Mouse (Mus musculus) heart, embryonic 12.5 days (tissue): Measurements from ENCODE around the gene Uvrag. TPM values are rescaled to one million over a fixed set of nuclear protein-coding genes. Genes with fewer than 3 reads are reported as not detected.

Experiments used
- ATAC-seq: fragments of 200-750 bp; cut with Nextera tagmentation; 2 replicates; pipeline ENCODE4 v1.8.0; 2017; ENCODE audit warnings: moderate TSS enrichment, moderate library complexity; ENCODE audit not compliant: insufficient number of reproducible peaks, low FRiP score
- H3K27ac ChIP-seq: fragments of 300-500 bp; sonication (generic); 2 replicates; pipeline ENCODE4 v1.5.1; 2016; ENCODE audit warnings: mild to moderate bottlenecking, moderate library complexity; ENCODE audit not compliant: poor library complexity, severe bottlenecking
- H3K27me3 ChIP-seq: fragments of 300-500 bp; sonication (generic); replicated peaks from 2 replicates; pipeline ENCODE4 v1.6.1; 2016; ENCODE audit warnings: mild to moderate bottlenecking, moderate library complexity
- H3K36me3 ChIP-seq: fragments of 300-500 bp; sonication (generic); 2 replicates; pipeline ENCODE4 v1.6.1; 2016; ENCODE audit warnings: mild to moderate bottlenecking, moderate library complexity
- H3K4me1 ChIP-seq: fragments of 300-500 bp; sonication (generic); replicated peaks from 2 replicates; pipeline ENCODE4 v1.6.1; 2016; ENCODE audit warnings: mild to moderate bottlenecking
- H3K4me2 ChIP-seq: fragments of 300-500 bp; sonication (generic); 2 replicates; pipeline ENCODE4 v1.6.1; 2016; ENCODE audit warnings: mild to moderate bottlenecking, moderate library complexity
- H3K4me3 ChIP-seq: fragments of 300-500 bp; sonication (generic); 2 replicates; pipeline ENCODE4 v1.5.1; 2016; ENCODE audit warnings: mild to moderate bottlenecking
- H3K9ac ChIP-seq: fragments of 300-500 bp; sonication (generic); 2 replicates; pipeline ENCODE4 v1.6.1; 2016; ENCODE audit warnings: mild to moderate bottlenecking, moderate library complexity
- H3K9me3 ChIP-seq: fragments of 300-500 bp; sonication (generic); replicated peaks from 2 replicates; pipeline ENCODE4 v1.6.1; 2016; ENCODE audit warnings: mild to moderate bottlenecking, moderate library complexity
- WGBS: fragments of 180-500 bp; shearing (Covaris S2); methylation state at CpG from one replicate; pipeline ENCODE4 v1.1.7; 2016; 5-methylcytosine and 5-hydroxymethylcytosine counted together
- polyA plus RNA-seq: library from polyadenylated mRNA; unstranded; fragments of >200 nt; fragmentation: Nextera tagmentation; extraction: Ambion mirVana; gene quantifications from 2 replicates; pipeline ENCODE4 v1.2.1, GENCODE M21; 2016

The Uvrag gene
- polyA plus RNA-seq, 1 experiment from 2014 or later, result 19.6 TPM

DNA sequence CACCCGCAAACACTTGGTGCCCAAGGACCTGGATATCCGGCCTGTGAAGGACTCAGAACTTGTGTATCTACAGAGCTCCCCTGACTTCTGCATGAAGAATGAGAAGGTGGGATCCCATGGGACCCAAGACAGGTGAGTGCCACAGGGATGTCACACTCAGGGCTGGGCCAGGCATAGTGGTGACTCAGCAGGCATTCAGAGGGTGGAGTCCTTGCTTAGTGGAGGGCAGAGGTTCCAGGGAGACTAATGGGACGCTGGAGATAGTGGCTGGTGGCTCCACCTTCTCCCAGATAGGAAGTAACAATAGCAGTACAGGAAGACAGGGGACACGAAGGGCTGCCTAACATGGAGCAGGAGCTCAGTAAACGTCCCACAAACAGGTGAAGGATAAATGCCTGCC, 290.6 kb downstream of the Uvrag start:
- 71% methylated on average over 5 of the region's 5 CpGs for WGBS
- Histone ChIP-seq H3K4me3 (no peak overlapping the region), H3K36me3 (peaks cover 42% of the 10 kb centered on the region), H3K9ac (no peak overlapping the region), H3K4me1 (peaks cover 62% of the 10 kb centered on the region), H3K9me3 (no peaks in the 10 kb centered on the region), H3K4me2 (no peak overlapping the region), H3K27me3 (no peaks in the 10 kb centered on the region), H3K27ac (peak overlapping the region; percentile 89)
- ATAC-seq, result no peak

DNA sequence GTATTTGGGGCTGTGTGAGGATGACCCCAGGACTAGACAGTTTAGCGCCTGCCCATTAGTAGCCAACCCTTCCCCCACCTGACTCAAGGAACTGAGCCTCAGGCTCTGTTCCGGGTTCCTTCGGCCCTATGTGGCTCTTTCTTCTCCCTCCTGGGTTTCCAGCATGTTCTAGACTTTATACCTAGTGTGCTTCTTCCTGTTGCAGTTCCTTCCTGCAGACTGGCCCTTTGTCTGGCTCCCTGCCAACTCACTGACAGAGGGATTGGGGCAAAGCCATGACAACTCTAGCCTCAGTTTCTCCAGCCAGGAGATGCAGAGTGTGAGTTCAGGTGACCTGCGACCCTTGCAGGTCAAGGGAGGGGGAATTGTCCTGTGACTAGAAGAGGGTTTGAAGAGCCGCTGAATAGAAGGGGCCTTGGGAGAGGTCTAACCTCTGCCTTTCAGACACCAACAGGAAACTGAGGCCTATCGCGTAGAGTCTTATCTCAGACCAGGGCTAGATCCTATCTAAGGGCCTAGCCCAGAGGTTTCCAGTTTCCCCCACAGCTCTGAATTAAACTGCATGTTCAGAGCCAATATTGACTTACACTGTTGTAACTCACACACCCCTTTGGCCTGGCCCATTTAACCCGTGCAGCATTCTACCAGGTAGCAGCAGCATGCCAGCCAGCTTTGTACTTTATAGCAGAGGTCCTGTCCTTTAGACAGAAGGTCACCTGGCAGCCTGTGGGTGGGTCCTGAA, 291.9 kb downstream of the Uvrag start:
- 73% methylated on average over 8 of the region's 8 CpGs for whole genome bisulfite sequencing
- Histone ChIP-seq H3K9me3 (no peaks in the 10 kb centered on the region), H3K27me3 (no peaks in the 10 kb centered on the region), H3K4me3 (no peak overlapping the region), H3K27ac (no peak overlapping the region), H3K9ac (no peak overlapping the region), H3K4me1 (peaks cover 56% of the 10 kb centered on the region), H3K36me3 (peaks cover 41% of the 10 kb centered on the region), H3K4me2 (no peak overlapping the region)
- ATAC-seq, result no peak

DNA sequence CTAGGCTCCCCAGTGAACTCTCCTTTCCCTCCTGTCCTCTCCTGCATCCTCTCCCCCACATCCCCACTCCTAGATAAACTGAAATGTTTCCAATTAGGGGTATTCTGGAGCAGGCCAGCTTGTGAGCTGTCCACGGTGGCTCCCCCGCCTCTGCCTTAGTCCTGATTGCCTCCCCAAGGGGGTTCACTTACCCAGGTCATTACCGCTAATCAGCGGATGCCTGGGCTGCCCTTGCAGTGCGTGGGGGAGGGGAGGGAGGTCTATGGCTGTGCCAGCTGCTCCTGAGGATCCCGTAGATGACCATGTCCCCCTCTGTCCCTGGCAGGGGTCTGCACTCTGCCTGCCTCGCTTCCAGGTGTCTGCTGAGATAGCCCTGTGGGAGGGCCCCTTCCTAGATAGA, 297.3 kb downstream of the Uvrag start:
- Histone ChIP-seq H3K4me3 (no peak overlapping the region), H3K4me2 (no peak overlapping the region), H3K27me3 (no peaks in the 10 kb centered on the region), H3K4me1 (peaks cover 61% of the 10 kb centered on the region), H3K9ac (no peak overlapping the region), H3K27ac (no peak overlapping the region), H3K9me3 (no peaks in the 10 kb centered on the region), H3K36me3 (peaks cover 11% of the 10 kb centered on the region)
- ATAC-seq, result no peak; the same call in 1 of the 2 replicates
- WGBS, result 21% methylated on average over 7 of the region's 7 CpGs

DNA sequence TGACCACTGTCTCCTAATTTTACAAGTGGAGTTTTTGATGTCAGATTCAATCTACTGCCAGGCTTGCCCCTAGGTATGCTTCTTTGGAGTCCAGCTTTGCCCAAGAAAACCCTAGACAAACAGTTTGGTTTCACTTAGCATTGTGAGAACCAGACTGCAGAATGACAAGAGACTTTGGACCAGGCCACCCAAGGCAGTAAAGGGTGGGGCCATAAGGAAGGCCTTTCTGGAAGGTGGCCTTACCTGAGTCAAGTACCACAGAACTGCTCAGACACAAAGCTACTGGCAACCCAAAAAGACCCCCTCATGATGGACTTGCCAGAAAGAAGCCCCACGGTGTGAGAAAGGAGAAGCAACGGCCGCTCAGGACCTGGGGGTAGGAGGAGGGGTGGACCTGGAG, 297.9 kb downstream of the Uvrag start:
- Histone ChIP-seq H3K36me3 (peaks cover 11% of the 10 kb centered on the region), H3K27ac (no peak overlapping the region; the same call in 1 of the 2 replicates), H3K4me3 (no peak overlapping the region), H3K9me3 (no peaks in the 10 kb centered on the region), H3K27me3 (no peaks in the 10 kb centered on the region), H3K4me2 (no peak overlapping the region), H3K4me1 (peaks cover 62% of the 10 kb centered on the region), H3K9ac (no peak overlapping the region)
- ATAC-seq, result no peak
- WGBS, result 76% methylated on average over 3 of the region's 3 CpGs

DNA sequence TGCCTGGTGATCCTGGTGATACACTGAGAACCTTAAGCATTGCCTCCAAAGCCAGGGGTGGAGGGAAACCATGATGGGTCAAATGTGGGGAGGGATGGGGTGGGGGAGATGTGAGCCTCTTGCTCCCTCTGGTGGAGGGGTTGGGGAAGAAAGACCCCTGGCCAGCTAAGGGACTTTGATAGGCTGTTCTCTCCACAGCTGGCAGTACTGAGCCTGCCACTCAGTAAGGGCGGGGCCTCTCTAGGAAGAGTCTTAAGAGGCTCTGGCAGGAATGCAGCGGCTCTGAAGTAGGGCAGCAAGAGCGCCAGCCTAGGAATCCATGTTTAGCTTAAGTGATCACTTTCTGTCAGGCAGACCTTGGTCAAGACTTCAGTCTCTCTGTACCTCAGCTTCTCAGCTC, 299.1 kb downstream of the Uvrag start:
- ATAC-seq, result no peak
- Histone ChIP-seq H3K9ac (no peak overlapping the region; the same call in 1 of the 2 replicates), H3K27me3 (no peaks in the 10 kb centered on the region), H3K4me3 (no peak overlapping the region), H3K27ac (no peak overlapping the region), H3K4me1 (peaks cover 72% of the 10 kb centered on the region), H3K9me3 (no peaks in the 10 kb centered on the region), H3K36me3 (no peaks in the 10 kb centered on the region), H3K4me2 (peak overlapping the region; percentile 98)
- WGBS, result 31% methylated on average over 3 of the region's 3 CpGs

DNA sequence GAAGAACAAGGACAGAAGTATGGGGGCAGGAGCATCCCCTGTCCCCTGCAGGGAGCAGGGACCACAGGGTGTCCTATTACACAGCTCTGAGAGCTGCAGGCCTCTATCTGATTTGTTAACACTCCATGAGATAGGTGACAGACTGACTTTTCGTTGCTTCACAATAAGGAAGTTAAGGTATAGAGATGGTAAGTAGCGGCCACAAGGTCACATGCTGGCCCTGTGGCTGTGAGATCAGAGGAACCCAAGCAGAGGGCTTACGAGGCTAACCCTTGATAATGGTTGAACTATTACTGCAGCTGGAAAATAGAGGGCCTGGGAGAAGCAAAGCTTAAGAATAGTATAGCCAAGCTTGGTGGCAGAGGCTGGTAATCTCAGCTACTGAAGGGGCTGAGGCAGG, 300.2 kb downstream of the Uvrag start:
- Histone ChIP-seq H3K4me2 (peak overlapping the region; percentile 98), H3K36me3 (no peaks in the 10 kb centered on the region), H3K27ac (no peak overlapping the region), H3K9ac (0 out of 2 replicates have a peak overlapping the region, but pooled peaks have one; percentile 46), H3K9me3 (no peaks in the 10 kb centered on the region), H3K4me1 (peaks cover 74% of the 10 kb centered on the region), H3K27me3 (no peaks in the 10 kb centered on the region), H3K4me3 (peak overlapping the region; percentile 60; the same call in 1 of the 2 replicates)
- 33% methylated on average over 3 of the region's 3 CpGs for WGBS
- no peak for ATAC-seq

DNA sequence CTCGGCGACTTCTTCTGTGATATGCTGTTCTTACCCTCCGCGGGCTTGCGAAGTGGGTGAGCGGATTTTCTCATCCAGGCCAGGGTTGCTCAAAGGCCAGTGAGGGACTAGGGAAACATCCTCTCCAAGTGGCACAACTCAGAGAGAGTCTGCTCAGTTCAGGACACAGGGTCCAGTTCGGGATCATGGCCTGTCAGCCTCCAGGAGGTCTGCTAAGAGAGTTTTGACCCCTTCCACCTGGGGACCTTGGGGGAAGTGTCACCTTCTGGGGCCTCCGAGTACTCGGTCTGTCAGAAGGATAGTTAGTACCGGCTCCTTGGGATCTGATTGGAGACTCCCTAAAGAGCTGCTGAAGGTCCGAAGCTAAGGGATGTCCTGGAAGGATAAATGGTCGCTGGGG, 301.6 kb downstream of the Uvrag start:
- Histone ChIP-seq H3K4me2 (peak overlapping the region; percentile 98), H3K36me3 (no peaks in the 10 kb centered on the region), H3K27ac (peak overlapping the region; percentile 9; the same call in 1 of the 2 replicates), H3K4me1 (peaks cover 77% of the 10 kb centered on the region), H3K27me3 (peaks cover 3% of the 10 kb centered on the region), H3K9ac (peak overlapping the region; percentile 74), H3K9me3 (no peaks in the 10 kb centered on the region), H3K4me3 (peak overlapping the region; percentile 60)
- whole genome bisulfite sequencing, result 2% methylated on average over 12 of the region's 12 CpGs
- no peak for ATAC-seq

DNA sequence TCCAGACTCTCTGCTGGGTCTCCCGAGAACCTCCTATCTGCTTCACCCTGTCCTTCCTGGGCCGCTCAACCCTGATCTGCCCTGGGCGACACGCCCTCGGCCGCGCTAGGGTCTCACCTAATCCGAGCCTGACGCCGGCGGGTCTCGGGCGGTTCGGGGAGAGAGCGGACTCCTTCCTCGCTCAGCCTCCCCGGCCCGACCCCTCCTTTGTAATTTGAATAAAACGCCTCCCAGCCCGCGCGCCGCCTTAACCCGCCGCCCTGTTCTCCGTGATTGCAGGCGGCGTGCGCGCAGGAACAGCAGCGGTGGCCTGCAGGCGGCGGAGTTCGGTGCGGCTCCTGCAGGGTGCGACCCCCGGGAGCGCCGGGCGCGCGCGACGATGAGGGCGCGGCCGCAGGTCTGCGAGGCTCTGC, 302.2 kb downstream of the Uvrag start:
- H3K27me3 ChIP-seq, result peaks cover 8% of the 10 kb centered on the region
- peak overlapping the region; percentile 60 for H3K4me3 ChIP-seq
- H3K27ac ChIP-seq, result 0 out of 2 replicates have a peak overlapping the region, but pooled peaks have one; percentile 9
- H3K36me3 ChIP-seq, result no peaks in the 10 kb centered on the region
- under 1% methylated on average over 48 of the region's 48 CpGs for WGBS
- ATAC-seq, result peak; percentile 58
- peak overlapping the region; percentile 98 for H3K4me2 ChIP-seq
- peak overlapping the region; percentile 74 for H3K9ac ChIP-seq
- peaks cover 75% of the 10 kb centered on the region for H3K4me1 ChIP-seq
- no peaks in the 10 kb centered on the region for H3K9me3 ChIP-seq

DNA sequence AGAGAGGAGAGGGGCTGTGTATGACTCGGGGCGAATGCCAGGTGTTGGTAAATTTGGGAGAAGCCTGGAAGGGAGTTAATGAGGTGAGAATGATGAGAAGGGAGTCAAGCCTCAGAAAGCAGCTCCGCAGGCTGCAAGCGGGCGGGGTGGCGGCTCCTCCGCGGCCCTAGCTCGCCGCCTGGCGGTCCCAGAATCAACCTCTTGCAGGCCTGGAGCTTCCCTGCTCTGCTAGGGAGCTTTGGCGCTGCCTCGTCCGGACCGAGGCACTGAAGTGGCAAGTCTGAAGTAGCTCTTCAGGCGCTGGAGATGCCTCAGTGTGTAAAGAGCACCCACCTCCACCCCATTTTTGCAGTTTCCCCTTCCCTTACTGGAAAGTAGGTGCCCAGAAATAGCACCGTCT, 303.0 kb downstream of the Uvrag start:
- peak overlapping the region; percentile 74 for H3K9ac ChIP-seq
- H3K4me1 ChIP-seq, result peaks cover 66% of the 10 kb centered on the region
- peak overlapping the region; percentile 60 for H3K4me3 ChIP-seq
- peaks cover 15% of the 10 kb centered on the region for H3K27me3 ChIP-seq
- no peak overlapping the region for H3K27ac ChIP-seq
- H3K4me2 ChIP-seq, result peak overlapping the region; percentile 98
- WGBS, result under 1% methylated on average over 17 of the region's 17 CpGs
- no peaks in the 10 kb centered on the region for H3K9me3 ChIP-seq
- ATAC-seq, result peak; percentile 46
- H3K36me3 ChIP-seq, result no peaks in the 10 kb centered on the region

DNA sequence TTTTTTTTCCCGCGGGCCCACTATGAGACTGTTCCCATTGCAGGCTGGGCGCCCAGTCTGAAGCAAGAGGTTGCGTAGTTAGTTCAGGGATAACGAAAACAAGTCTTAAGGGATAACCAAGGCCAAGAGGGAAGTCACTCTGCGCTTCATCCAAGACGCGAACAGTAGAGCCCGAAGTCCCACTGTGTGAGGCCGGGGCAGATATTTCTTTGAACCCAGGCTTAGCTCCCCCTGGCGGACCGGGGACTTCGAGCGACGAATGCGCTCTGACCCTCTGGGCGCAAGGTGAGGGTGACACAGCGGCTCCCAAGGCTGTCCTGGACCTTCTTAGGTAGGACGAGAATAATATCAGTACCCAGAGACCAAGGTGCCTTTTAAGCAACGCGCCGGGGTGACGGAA, 304.3 kb downstream of the Uvrag start:
- Histone ChIP-seq H3K9ac (peak overlapping the region; percentile 16; the same call in 1 of the 2 replicates), H3K27me3 (peaks cover 28% of the 10 kb centered on the region), H3K4me3 (peak overlapping the region; percentile 59), H3K4me2 (peak overlapping the region; percentile 98), H3K9me3 (no peaks in the 10 kb centered on the region), H3K27ac (no peak overlapping the region), H3K4me1 (peaks cover 66% of the 10 kb centered on the region), H3K36me3 (no peaks in the 10 kb centered on the region)
- ATAC-seq, result no peak
- whole genome bisulfite sequencing, result under 1% methylated on average over 23 of the region's 23 CpGs

DNA sequence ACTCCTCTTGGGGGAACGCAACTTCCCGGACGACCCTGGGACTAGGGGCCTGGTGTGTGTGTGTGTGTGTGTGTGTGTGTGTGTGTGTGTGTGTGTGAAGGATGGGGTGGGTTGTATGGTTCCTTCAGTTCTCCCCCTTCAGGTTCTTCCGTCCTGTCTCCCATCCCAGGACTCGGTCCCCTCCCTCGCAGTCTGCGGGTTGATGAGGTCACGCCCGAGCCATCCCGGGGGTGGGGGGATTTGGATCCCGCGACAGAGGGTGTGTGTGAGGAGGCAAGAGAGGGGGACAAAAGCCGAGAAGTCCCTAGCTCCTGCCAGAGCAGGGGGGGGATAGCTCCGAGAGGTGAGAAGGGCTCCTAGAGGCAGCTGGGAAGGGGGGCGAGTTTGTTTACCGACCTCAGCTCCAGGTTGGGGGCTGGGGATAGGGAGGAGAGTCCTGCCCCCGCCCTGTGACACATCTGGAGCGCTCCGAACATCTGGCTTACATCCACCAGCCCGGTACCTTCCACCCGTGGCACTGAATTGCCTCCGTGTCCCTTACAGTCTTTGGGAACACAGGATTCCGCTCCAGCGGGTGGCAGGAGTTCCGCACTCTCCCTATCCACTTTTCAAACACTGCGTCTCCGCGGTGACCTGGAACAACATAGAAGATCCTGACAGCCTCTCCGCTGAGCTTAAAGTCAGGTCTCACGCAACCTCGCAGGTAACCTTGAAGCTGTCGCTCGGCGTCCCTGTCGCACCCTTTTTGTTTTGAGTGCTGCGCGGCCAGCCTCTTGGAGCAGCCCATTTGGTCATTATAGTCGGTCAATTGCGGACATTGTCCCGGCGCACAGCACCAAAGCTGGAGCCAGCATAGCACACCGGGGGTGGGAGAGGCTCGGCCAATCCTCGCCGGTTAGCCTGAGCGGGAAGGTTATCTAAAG, 305.2 kb downstream of the Uvrag start:
- Histone ChIP-seq H3K36me3 (no peaks in the 10 kb centered on the region), H3K27ac (no peak overlapping the region), H3K4me1 (peaks cover 57% of the 10 kb centered on the region), H3K4me2 (peak overlapping the region; percentile 98), H3K9ac (peak overlapping the region; percentile 73), H3K27me3 (peaks cover 36% of the 10 kb centered on the region), H3K9me3 (no peaks in the 10 kb centered on the region), H3K4me3 (peak overlapping the region; percentile 59)
- WGBS, result under 1% methylated on average over 46 of the region's 46 CpGs
- no peak for ATAC-seq
